Mouse (Mus musculus): ENCODE measurements around the gene Olfr1181.
"Not testable (repeated sequence)": the region's sequence is repeated elsewhere in the genome, so short reads cannot be mapped to it uniquely, and the experiment has no call there.

The Olfr1181 gene

DNA sequence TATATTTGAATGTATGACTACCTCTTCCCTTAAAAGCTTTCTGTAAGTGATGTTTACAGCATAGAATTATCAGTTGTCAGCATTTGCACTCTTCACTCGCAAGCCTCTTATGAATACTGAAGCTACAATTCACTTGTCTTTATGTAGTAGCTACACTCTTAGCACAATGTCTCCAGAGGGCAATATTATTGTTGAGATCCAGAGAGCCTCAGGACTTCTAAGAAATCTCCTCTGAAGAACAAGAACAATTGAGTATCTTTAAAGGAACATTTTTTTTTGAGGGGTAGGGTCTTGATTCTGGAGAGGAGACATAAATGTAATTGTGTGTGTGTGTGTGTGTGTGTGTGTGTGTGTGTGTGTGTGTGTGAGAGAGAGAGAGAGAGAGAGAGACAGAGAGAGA lies at the start of gene Olfr1181:
Gene Olfr1181, minus strand, starts transcription at position 101 of the 400 bp plus-strand sequence.
- DNase-seq (ENCODE audit: low read depth in 2 of 2, low spot score in 2 of 2) = no peak

DNA sequence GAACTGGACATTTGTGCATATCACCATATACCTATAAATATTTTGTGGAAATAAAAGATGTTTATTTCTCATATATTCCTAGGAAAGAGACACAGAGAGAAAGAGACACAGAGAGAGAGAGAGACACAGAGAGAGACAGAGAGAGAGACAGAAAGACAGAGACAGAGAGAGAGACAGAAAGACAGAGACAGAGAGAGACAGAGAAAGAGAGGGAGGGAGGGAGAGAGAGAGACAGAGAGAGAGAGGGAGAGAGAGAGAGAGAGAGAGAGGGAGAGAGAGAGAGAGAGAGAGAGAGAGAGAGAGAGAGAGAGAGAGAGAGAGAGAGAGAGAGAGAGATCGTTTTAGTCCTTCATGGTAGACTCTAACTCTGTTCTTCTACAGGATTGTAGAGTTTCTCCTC lies 28.6 kb upstream of the Olfr1181 start, which contains the start of gene Olfr1183:
Gene Olfr1183, plus strand, starts transcription at position 301 of the 400 bp plus-strand sequence.
- not testable (repeated sequence) for DNase-seq (ENCODE audit: low read depth in 2 of 2, low spot score in 2 of 2)

DNA sequence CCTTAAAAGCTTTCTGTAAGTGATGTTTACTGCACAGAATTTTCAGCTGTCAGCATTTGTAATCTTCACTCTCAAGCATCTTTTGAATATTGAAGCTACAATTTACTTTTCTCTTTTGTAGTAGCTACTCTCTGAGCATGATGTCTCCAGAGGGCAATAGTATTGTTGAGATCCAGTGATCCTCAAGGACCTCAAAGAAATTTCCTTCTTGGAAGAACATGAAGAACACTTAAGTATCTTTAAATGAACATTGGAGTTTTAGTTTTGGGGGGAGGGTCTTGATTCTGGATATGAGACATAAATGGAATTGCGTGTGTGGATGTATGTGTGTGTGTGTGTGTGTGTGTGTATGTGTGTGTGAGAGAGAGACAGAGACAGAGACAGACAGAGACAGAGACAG lies 23.1 kb upstream of the Olfr1181 start, which contains the start of gene Gm13757:
Gene Gm13757, minus strand, starts transcription at position 101 of the 400 bp plus-strand sequence.
- no peak for DNase-seq (ENCODE audit: low read depth in 2 of 2, low spot score in 2 of 2)

DNA sequence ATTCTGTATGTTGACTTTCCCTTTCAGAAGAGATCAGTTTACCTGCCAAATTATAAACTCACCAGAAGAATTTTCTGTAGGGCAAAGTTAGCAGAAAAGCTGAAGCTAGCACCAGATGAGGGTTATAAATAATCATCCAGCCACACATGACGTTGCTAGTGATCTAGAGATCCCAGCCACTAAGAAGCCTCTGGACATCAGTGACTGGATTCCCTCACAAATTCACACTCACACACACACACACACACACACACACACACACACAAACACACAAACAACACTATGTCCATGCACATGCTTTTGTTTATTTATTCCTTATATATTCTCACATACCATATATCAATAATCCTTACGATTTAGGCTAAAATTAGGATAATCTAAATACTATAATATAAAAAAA lies 6.9 kb downstream of the Olfr1181 start, which contains the start of gene Olfr1180:
Gene Olfr1180, minus strand, starts transcription at position 101 of the 400 bp plus-strand sequence.
- no peak for DNase-seq (ENCODE audit: low read depth in 2 of 2, low spot score in 2 of 2)

DNA sequence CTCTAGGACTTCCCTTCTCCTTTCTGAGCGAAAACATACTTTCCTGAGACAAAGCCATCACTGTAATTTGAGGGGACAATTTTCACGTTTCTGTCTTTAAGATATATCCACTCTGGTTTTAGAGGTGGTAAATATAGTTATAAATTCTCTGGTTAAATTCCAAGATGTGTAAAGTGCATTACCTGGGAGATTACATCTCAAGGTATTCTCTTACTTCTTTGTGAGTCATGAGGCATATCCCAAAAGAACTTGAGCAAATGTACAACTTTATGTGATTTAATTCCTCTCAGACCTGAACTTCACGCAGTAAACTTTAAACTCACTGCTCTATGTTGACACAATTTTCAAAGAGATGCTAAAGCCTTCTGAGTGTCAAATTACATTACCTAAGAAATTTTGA lies 19.6 kb downstream of the Olfr1181 start, which contains the start of gene Olfr1179:
Gene Olfr1179, minus strand, starts transcription at position 101 of the 400 bp plus-strand sequence.
- DNase-seq (ENCODE audit: low read depth in 2 of 2, low spot score in 2 of 2) = no peak

DNA sequence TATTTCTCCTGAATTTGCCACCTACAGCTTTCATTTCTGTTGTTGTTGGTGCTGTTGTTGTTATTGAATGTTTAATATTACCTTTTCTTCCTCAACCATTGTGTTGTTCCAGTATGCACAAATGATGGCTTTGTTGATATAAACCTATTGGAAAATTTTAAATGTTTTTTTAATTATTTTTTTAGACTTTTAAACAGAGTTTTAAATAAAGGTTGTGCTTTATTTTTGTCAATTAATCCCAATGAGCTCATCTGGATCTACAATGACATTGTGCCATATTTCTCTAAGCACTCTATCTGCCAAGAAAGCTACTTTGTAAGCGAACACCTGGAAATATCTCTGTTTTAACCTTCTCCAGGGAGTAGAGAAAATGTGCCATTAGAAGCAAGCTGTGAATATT lies 39.2 kb downstream of the Olfr1181 start, which contains the start of gene Olfr1178:
Gene Olfr1178, plus strand, starts transcription at position 301 of the 400 bp plus-strand sequence.
- DNase-seq (ENCODE audit: low read depth in 2 of 2, low spot score in 2 of 2) = no peak
